Mouse (Mus musculus) hindbrain, embryonic 12.5 days (tissue): ENCODE measurements at regions not wholly inside any gene's neighbourhood (a gene's known extent, or its start where the extent isn't known, plus 50 kb on each side); places are given as distances from the start of the nearest gene placed in this dataset.

Experiments
- ATAC-seq: fragments of 200-750 bp; cut with Nextera tagmentation; 2 replicates; pipeline ENCODE4 v1.8.0; 2017; ENCODE audit warnings: moderate TSS enrichment; ENCODE audit not compliant: low FRiP score
- H3K27ac ChIP-seq: fragments of 300-500 bp; sonication (generic); 2 replicates; pipeline ENCODE4 v1.5.1; 2016; ENCODE audit warnings: mild to moderate bottlenecking
- H3K27me3 ChIP-seq: fragments of 300-500 bp; sonication (generic); 2 replicates; pipeline ENCODE4 v1.6.1; 2016; ENCODE audit warnings: mild to moderate bottlenecking
- H3K36me3 ChIP-seq: fragments of 300-500 bp; sonication (generic); 2 replicates; pipeline ENCODE4 v1.6.1; 2016; ENCODE audit warnings: mild to moderate bottlenecking
- H3K4me1 ChIP-seq: fragments of 300-500 bp; sonication (generic); 2 replicates; pipeline ENCODE4 v1.6.1; 2016
- H3K4me2 ChIP-seq: fragments of 300-500 bp; sonication (generic); replicated peaks from 2 replicates; pipeline ENCODE4 v1.6.1; 2016; ENCODE audit warnings: mild to moderate bottlenecking
- H3K4me3 ChIP-seq: fragments of 300-500 bp; sonication (generic); 2 replicates; pipeline ENCODE4 v1.5.1; 2016; ENCODE audit warnings: mild to moderate bottlenecking
- H3K9ac ChIP-seq: fragments of 300-500 bp; sonication (generic); 2 replicates; pipeline ENCODE4 v1.6.1; 2016; ENCODE audit warnings: mild to moderate bottlenecking, moderate library complexity
- H3K9me3 ChIP-seq: fragments of 300-500 bp; sonication (generic); replicated peaks from 2 replicates; pipeline ENCODE4 v1.6.1; 2016; ENCODE audit warnings: mild to moderate bottlenecking
- WGBS: fragments of 180-500 bp; shearing (Covaris S2); methylation state at CpG from one replicate; pipeline ENCODE4 v1.1.7; 2016; 5-methylcytosine and 5-hydroxymethylcytosine counted together

GRCm38 (mm10) chr3:120886063-120886841 is 285.2 kb downstream of the Rwdd3 start:
- Histone ChIP-seq H3K4me2 (no peak overlapping the region), H3K27me3 (no peaks in the 10 kb centered on the region), H3K9ac (no peak overlapping the region), H3K9me3 (no peaks in the 10 kb centered on the region), H3K27ac (no peak overlapping the region), H3K36me3 (no peaks in the 10 kb centered on the region), H3K4me1 (peaks cover 7% of the 10 kb centered on the region), H3K4me3 (no peak overlapping the region)
- WGBS, result 71% methylated on average over 20 of the region's 20 CpGs
- ATAC-seq, result no peak

GRCm38 (mm10) chr3:120885401-120885800 is 286.1 kb downstream of the Rwdd3 start:
- Histone ChIP-seq H3K27ac (no peak overlapping the region), H3K9ac (no peak overlapping the region), H3K4me3 (no peak overlapping the region), H3K4me1 (peaks cover 7% of the 10 kb centered on the region), H3K4me2 (no peak overlapping the region), H3K9me3 (no peaks in the 10 kb centered on the region), H3K27me3 (no peaks in the 10 kb centered on the region), H3K36me3 (no peaks in the 10 kb centered on the region)
- no peak for ATAC-seq
- WGBS, result 80% methylated on average over 5 of the region's 5 CpGs

DNA sequence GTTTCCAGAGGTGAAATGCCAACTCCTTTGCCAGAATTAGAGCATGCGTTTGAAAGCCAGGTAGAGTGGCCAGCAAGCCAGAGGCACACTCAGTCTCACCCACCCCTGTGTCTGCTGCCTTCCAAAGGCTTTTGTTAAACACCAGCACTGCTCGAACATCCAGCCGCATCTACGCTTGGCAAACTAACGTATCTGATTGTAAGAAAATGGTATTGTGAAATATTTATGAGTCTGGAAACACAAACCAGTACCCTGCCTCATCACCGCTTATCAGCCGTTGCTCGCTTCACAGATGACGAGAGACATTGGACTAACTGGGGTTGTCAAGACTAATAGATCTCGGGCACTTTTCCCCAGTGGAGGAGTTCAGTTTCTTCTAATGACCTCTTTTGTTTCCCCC is 287.3 kb downstream of the Rwdd3 start:
- Histone ChIP-seq H3K9ac (no peak overlapping the region), H3K4me1 (peaks cover 7% of the 10 kb centered on the region), H3K4me2 (no peak overlapping the region), H3K27ac (no peak overlapping the region), H3K36me3 (no peaks in the 10 kb centered on the region), H3K4me3 (no peak overlapping the region), H3K9me3 (no peaks in the 10 kb centered on the region), H3K27me3 (no peaks in the 10 kb centered on the region)
- peak; percentile 75; the same call in 1 of the 2 replicates for ATAC-seq
- WGBS, result 58% methylated on average over 10 of the region's 10 CpGs

- H3K9ac ChIP-seq, result no peak overlapping the region
- ATAC-seq, result peak; percentile 69; the same call in 1 of the 2 replicates
- no peak overlapping the region for H3K27ac ChIP-seq
- no peak overlapping the region for H3K4me3 ChIP-seq
- no peaks in the 10 kb centered on the region for H3K9me3 ChIP-seq
- H3K36me3 ChIP-seq, result no peaks in the 10 kb centered on the region
- whole genome bisulfite sequencing, result 43% methylated on average over 5 of the region's 5 CpGs
- H3K4me2 ChIP-seq, result no peak overlapping the region
- H3K4me1 ChIP-seq, result peaks cover 7% of the 10 kb centered on the region
- no peaks in the 10 kb centered on the region for H3K27me3 ChIP-seq
Measured at GRCm38 (mm10) chr3:120883650-120884049, 287.8 kb downstream of the Rwdd3 start.

DNA sequence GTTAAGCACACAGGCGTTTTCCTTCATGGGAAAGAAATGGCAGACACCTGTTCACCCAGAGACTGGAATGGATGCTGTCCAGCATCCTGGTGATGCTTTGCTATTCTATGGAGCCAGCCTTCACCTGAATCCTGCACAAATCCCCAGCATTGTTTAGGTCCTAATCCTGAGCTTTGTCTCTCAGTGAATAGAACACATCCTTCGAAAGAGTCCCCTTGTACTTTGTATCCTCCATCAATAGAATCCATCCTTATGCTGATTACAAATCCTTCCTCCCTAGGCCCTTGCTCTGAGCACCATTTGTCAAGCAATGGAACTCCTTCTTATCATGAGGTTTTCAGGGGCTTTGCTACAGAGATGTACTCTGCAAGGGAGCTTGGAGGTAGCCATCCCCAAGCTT is 292.1 kb downstream of the Rwdd3 start:
- ATAC-seq, result no peak
- Histone ChIP-seq H3K4me3 (no peak overlapping the region), H3K36me3 (no peaks in the 10 kb centered on the region), H3K4me2 (no peak overlapping the region), H3K27ac (no peak overlapping the region), H3K4me1 (peaks cover 7% of the 10 kb centered on the region), H3K9me3 (no peaks in the 10 kb centered on the region), H3K27me3 (no peaks in the 10 kb centered on the region), H3K9ac (no peak overlapping the region)
- WGBS, result 75% methylated on average over 2 of the region's 2 CpGs

DNA sequence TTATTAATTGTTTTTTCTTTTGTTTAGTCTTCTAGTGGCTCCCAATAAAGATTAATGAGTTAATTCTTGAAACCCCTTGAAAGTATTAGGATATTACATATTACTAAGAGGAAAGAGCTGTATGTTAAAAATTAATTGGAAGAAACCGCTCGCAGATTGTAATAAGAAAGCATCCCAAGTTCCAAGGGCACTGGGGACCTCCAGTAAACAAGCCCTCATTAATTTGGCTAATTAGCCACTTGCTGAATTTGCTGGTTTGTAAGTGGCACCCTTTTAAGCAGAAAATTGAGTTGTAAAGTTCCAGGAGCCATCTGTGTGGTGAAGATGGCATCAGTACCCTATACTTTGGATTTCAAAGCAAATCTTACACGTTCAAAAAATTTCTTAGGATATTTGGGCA is 295.8 kb downstream of the Rwdd3 start:
- Histone ChIP-seq H3K4me2 (no peak overlapping the region), H3K27me3 (no peaks in the 10 kb centered on the region), H3K36me3 (no peaks in the 10 kb centered on the region), H3K4me3 (no peak overlapping the region), H3K27ac (no peak overlapping the region), H3K4me1 (no peaks in the 10 kb centered on the region), H3K9ac (no peak overlapping the region), H3K9me3 (no peaks in the 10 kb centered on the region)
- WGBS, result 87% methylated on average over 3 of the region's 3 CpGs
- no peak for ATAC-seq

- no peak overlapping the region for H3K4me2 ChIP-seq
- WGBS, result 72% methylated on average over 8 of the region's 8 CpGs
- no peak overlapping the region for H3K9ac ChIP-seq
- H3K4me1 ChIP-seq, result no peaks in the 10 kb centered on the region
- no peaks in the 10 kb centered on the region for H3K27me3 ChIP-seq
- ATAC-seq, result no peak
- H3K36me3 ChIP-seq, result no peaks in the 10 kb centered on the region
- no peaks in the 10 kb centered on the region for H3K9me3 ChIP-seq
- H3K27ac ChIP-seq, result no peak overlapping the region
- H3K4me3 ChIP-seq, result no peak overlapping the region
Measured at GRCm38 (mm10) chr3:120865036-120865435, 306.5 kb downstream of the Rwdd3 start.

DNA sequence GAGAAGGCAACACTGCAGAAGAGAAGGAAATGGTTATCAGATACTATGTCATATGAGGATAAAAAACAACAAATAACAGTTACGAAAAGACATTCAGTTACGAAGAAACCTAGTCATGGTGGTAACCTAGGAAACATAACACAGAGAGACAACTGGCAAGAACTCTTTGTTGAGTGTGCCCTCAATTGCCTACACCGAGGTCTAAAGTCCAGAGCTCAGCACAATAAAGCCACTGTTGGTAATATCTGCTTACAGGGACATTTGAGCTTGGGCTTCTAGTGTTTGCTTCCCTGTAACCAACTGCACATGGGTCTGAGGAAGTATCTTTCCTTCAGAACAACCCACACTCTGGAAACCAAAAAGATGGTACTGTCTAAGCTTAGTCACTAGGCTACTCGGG is 309.9 kb downstream of the Rwdd3 start:
- H3K4me1 ChIP-seq, result no peaks in the 10 kb centered on the region
- H3K27ac ChIP-seq, result no peak overlapping the region
- no peak for ATAC-seq
- H3K9me3 ChIP-seq, result no peaks in the 10 kb centered on the region
- no peak overlapping the region for H3K4me3 ChIP-seq
- H3K9ac ChIP-seq, result no peak overlapping the region
- WGBS, result 76% methylated on average over 4 of the region's 4 CpGs
- no peak overlapping the region for H3K4me2 ChIP-seq
- H3K36me3 ChIP-seq, result no peaks in the 10 kb centered on the region
- no peaks in the 10 kb centered on the region for H3K27me3 ChIP-seq

DNA sequence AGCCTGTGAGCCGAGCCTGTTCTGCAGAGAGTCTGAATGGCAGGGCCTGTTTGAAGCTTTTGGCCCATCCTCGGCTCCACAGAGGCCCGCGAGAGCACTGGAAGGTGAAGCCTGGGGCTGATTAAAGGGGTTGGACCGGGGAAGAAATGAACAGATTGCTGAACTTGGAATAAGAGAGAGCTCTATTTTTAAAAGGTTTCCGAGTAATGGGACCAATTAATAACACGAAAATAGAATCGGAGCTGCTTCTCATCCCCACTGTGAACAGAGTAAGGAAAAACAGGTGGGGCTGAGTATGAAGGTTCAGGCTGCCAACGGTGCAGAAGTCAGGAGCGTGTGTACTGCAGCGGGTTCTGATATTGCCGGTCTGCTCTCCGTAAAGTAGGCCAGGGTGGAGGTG is 313.2 kb downstream of the Rwdd3 start:
- H3K4me1 ChIP-seq, result no peaks in the 10 kb centered on the region
- H3K9me3 ChIP-seq, result no peaks in the 10 kb centered on the region
- no peak overlapping the region for H3K27ac ChIP-seq
- 85% methylated on average over 13 of the region's 13 CpGs for WGBS
- H3K4me3 ChIP-seq, result no peak overlapping the region
- no peak overlapping the region for H3K9ac ChIP-seq
- H3K4me2 ChIP-seq, result no peak overlapping the region
- no peaks in the 10 kb centered on the region for H3K27me3 ChIP-seq
- no peaks in the 10 kb centered on the region for H3K36me3 ChIP-seq
- no peak for ATAC-seq

GRCm38 (mm10) chr3:120854322-120854721 is 317.2 kb downstream of the Rwdd3 start:
- H3K4me1 ChIP-seq, result no peaks in the 10 kb centered on the region
- no peaks in the 10 kb centered on the region for H3K36me3 ChIP-seq
- H3K9me3 ChIP-seq, result no peaks in the 10 kb centered on the region
- no peak for ATAC-seq
- no peak overlapping the region for H3K4me2 ChIP-seq
- WGBS, result 87% methylated on average over 3 of the region's 3 CpGs
- no peak overlapping the region for H3K27ac ChIP-seq
- H3K4me3 ChIP-seq, result no peak overlapping the region
- no peak overlapping the region for H3K9ac ChIP-seq
- no peaks in the 10 kb centered on the region for H3K27me3 ChIP-seq

DNA sequence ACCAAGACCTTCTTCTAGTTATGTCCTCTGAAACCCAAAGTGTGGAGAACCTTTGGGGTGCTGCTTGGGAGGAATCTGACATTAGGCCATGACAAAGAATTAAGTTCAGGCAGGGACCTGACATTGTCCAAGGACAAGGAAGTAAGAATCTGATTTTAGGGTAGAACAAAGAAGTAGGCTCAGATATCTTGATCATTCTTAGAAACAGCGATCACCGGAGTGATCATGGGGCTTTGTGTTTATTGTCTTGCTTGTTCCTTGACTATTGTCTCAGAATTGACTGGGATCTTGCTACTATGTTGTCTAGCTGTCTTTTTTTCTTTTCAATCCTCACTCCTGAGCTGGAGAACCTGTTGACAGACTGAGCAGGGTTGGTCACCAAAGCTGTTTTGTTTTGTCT is 327.9 kb downstream of the Rwdd3 start:
- H3K4me1 ChIP-seq, result no peaks in the 10 kb centered on the region
- no peak overlapping the region for H3K4me3 ChIP-seq
- no peak overlapping the region for H3K4me2 ChIP-seq
- no peaks in the 10 kb centered on the region for H3K36me3 ChIP-seq
- H3K9me3 ChIP-seq, result no peaks in the 10 kb centered on the region
- no peak overlapping the region for H3K9ac ChIP-seq
- WGBS, result 87% methylated on average over 2 of the region's 2 CpGs
- no peak overlapping the region for H3K27ac ChIP-seq
- no peak for ATAC-seq
- no peaks in the 10 kb centered on the region for H3K27me3 ChIP-seq

GRCm38 (mm10) chr3:120823536-120823935 is 348.0 kb downstream of the Rwdd3 start:
- Histone ChIP-seq H3K4me3 (no peak overlapping the region), H3K4me1 (no peaks in the 10 kb centered on the region), H3K4me2 (no peak overlapping the region), H3K36me3 (no peaks in the 10 kb centered on the region), H3K9ac (no peak overlapping the region), H3K9me3 (no peaks in the 10 kb centered on the region), H3K27me3 (no peaks in the 10 kb centered on the region), H3K27ac (no peak overlapping the region)
- ATAC-seq, result no peak
- 97% methylated on average over 19 of the region's 19 CpGs for WGBS

- 68% methylated on average over 2 of the region's 2 CpGs for WGBS
- H3K27ac ChIP-seq, result no peak overlapping the region
Measured at GRCm38 (mm10) chr3:120811901-120812300, 359.6 kb downstream of the Rwdd3 start.

More at GRCm38 (mm10) chr3:120811901-120812300, 359.6 kb downstream of the Rwdd3 start:
- Histone ChIP-seq H3K4me3 (no peak overlapping the region), H3K4me2 (no peak overlapping the region), H3K9ac (no peak overlapping the region), H3K4me1 (peaks cover 3% of the 10 kb centered on the region; the same call in 1 of the 2 replicates), H3K36me3 (no peaks in the 10 kb centered on the region), H3K27me3 (no peaks in the 10 kb centered on the region), H3K9me3 (no peaks in the 10 kb centered on the region)
- ATAC-seq, result no peak
